Comparison of ENCODE assay signal across 11 mouse cellular contexts in the genomic region with DNA sequence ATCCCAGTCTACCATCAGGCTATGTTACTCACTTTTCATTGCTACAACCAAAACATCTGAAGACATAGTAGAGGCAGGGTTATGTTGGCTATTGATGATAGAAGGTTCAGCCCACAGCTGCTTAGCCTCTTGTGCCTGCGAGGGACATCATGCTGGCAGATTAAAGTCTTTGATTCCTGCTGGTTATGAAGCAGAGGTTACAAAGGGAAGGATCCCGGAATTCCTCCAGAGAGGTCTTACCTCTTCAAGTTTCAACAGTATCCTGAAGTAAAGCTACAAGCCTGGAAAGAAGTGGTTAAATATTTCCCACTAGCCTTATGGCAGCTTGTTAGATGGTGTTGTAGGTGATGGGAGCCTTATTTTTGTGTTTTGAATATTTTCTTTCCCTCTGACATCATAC. TPM values are rescaled to one million over a fixed set of nuclear protein-coding genes. Genes with fewer than 3 reads are reported as not detected.
DNase-seq lines count a peak whose midpoint lies in the region; ATAC-seq and TF ChIP-seq lines count a peak whose summit lies in the region.
"Had no signal": no experiment of that assay in that cellular context is flagged by ENCODE, and none has a peak within 500 bp of the region (broad histone marks: within the 10 kb centered on the region; RNA-seq: fewer than 3 reads in every experiment).

No protein-coding gene starts in this region.

- no peak for DNase-seq in heart, postnatal 14 days
- DNase-seq in natural killer cell, adult 2 months (ENCODE audit: low spot score in 2 of 2): no peak
- no peak for DNase-seq in ovary, postnatal 14 days (ENCODE audit: low spot score)
- DNase-seq: thymus, postnatal 4 days had no signal

- TF ChIP-seq POLR2A in ES-Bruce4 (IDR thresholded peaks at IDR 0.05; ENCODE audit: insufficient read depth, low read length): no peak

- H3K9me3 ChIP-seq in heart, embryonic 14.5 days (ENCODE audit: control insufficient read depth, low read length): no peaks in the 10 kb centered on the region
- no peaks in the 10 kb centered on the region for H3K9me3 ChIP-seq in ES-Bruce4 (replicated peaks; ENCODE audit: control insufficient read depth, insufficient read depth, low read length, poor library complexity, severe bottlenecking)
- H3K9me3 ChIP-seq in forebrain, embryonic 12.5 days: no peaks in the 10 kb centered on the region
- no peaks in the 10 kb centered on the region for H3K9me3 ChIP-seq in limb, embryonic 15.5 days

- intact Hi-C loops in heart, postnatal 14 days (cut with DNase I): no loop called here

- H3K4me1 ChIP-seq in heart, embryonic 14.5 days (ENCODE audit: control insufficient read depth in 2 of 2, insufficient read depth in 2 of 2, low read length in 2 of 2): peaks cover 5 to 6% of the 10 kb centered on the region in 2 experiments; a peak in 2 of 4 replicates
- H3K4me1 ChIP-seq in ES-Bruce4 (ENCODE audit: control insufficient read depth, insufficient read depth, low read length): peaks cover 10% of the 10 kb centered on the region
- peaks cover 30% of the 10 kb centered on the region for H3K4me1 ChIP-seq in forebrain, embryonic 12.5 days
- H3K4me1 ChIP-seq in limb, embryonic 15.5 days: peaks cover 12% of the 10 kb centered on the region

- peak overlapping the region in 1 of 2 experiments; percentile 36; a peak in 2 of 4 replicates for H3K4me3 ChIP-seq in heart, embryonic 14.5 days (ENCODE audit: control insufficient read depth in 1 of 2, insufficient read depth in 1 of 2, low read depth in 1 of 2, low read length in 2 of 2)
- H3K4me3 ChIP-seq in ES-Bruce4 (ENCODE audit: low read depth, low read length): no peak overlapping the region
- H3K4me3 ChIP-seq in forebrain, embryonic 12.5 days (replicated peaks): no peak overlapping the region
- 0 out of 2 replicates have a peak overlapping the region, but pooled peaks have one; percentile 22 for H3K4me3 ChIP-seq in limb, embryonic 15.5 days
- H3K4me3 ChIP-seq: erythroblast, embryonic 14.5 days had no signal

- TF ChIP-seq CTCF in ES-Bruce4 (IDR thresholded peaks at IDR 0.05; ENCODE audit: low read depth, low read length): no peak

- no peak for TF ChIP-seq EP300 in ES-Bruce4 (IDR thresholded peaks at IDR 0.05; ENCODE audit: insufficient read depth, low read depth, low read length)

- H3K9ac ChIP-seq in heart, embryonic 14.5 days (ENCODE audit: low read length): peak overlapping the region; percentile 68
- no peak overlapping the region for H3K9ac ChIP-seq in ES-Bruce4 (ENCODE audit: low read depth, poor library complexity, severe bottlenecking)
- 0 out of 2 replicates have a peak overlapping the region, but pooled peaks have one; percentile 49 for H3K9ac ChIP-seq in forebrain, embryonic 12.5 days
- no peak overlapping the region for H3K9ac ChIP-seq in limb, embryonic 15.5 days

- H3K4me2 ChIP-seq in heart, embryonic 14.5 days (ENCODE audit: low read length): peak overlapping the region; percentile 79
- H3K4me2 ChIP-seq in forebrain, embryonic 12.5 days: peak overlapping the region; percentile 50
- peak overlapping the region; percentile 36 for H3K4me2 ChIP-seq in limb, embryonic 15.5 days

- 15% methylated on average over 2 of the region's 2 CpGs for WGBS in heart, embryonic 14.5 days
- 2% methylated on average over 2 of the region's 2 CpGs for WGBS in forebrain, embryonic 12.5 days
- 15% methylated on average over 2 of the region's 2 CpGs for WGBS in limb, embryonic 15.5 days

- ATAC-seq in heart, embryonic 14.5 days (ENCODE audit: insufficient number of reproducible peaks, insufficient read depth, low FRiP score, low read depth): no peak
- ATAC-seq in forebrain, embryonic 12.5 days (ENCODE audit: low FRiP score): no peak
- no peak for ATAC-seq in limb, embryonic 15.5 days (ENCODE audit: insufficient number of reproducible peaks, low FRiP score, low TSS enrichment, low read depth)
- ATAC-seq in inflammation-experienced regulatory T-cells, adult 6 months: no peak
- ATAC-seq: activated CD4-positive, CD25-positive, alpha-beta regulatory T cell, adult 4 months had no signal

- H3K36me3 ChIP-seq in heart, embryonic 14.5 days (ENCODE audit: control insufficient read depth, insufficient read depth, low read length): no peaks in the 10 kb centered on the region
- H3K36me3 ChIP-seq in ES-Bruce4 (ENCODE audit: control insufficient read depth, insufficient read depth, low read length, poor library complexity, severe bottlenecking): no peaks in the 10 kb centered on the region
- no peaks in the 10 kb centered on the region for H3K36me3 ChIP-seq in forebrain, embryonic 12.5 days (replicated peaks)
- no peaks in the 10 kb centered on the region for H3K36me3 ChIP-seq in limb, embryonic 15.5 days

- H3K27ac ChIP-seq in heart, embryonic 14.5 days (replicated peaks in 1 of 2; ENCODE audit: control insufficient read depth in 1 of 2, insufficient read depth in 1 of 2, low read depth in 2 of 2, low read length in 2 of 2): no peak overlapping the region
- peak overlapping the region; percentile 19; the same call in 1 of the 2 replicates for H3K27ac ChIP-seq in ES-Bruce4 (ENCODE audit: insufficient read depth, low read length)
- no peak overlapping the region for H3K27ac ChIP-seq in forebrain, embryonic 12.5 days
- no peak overlapping the region for H3K27ac ChIP-seq in limb, embryonic 15.5 days

- peaks cover 12% of the 10 kb centered on the region; the same call in 1 of the 2 replicates for H3K27me3 ChIP-seq in heart, embryonic 14.5 days (ENCODE audit: control insufficient read depth, insufficient read depth, low read length)
- no peaks in the 10 kb centered on the region; the same call in 1 of the 2 replicates for H3K27me3 ChIP-seq in ES-Bruce4 (ENCODE audit: control insufficient read depth, insufficient read depth, low read length, poor library complexity, severe bottlenecking)
- peaks cover 12% of the 10 kb centered on the region for H3K27me3 ChIP-seq in forebrain, embryonic 12.5 days
- H3K27me3 ChIP-seq in limb, embryonic 15.5 days: peaks cover 38% of the 10 kb centered on the region

RNA-seq across cellular contexts. Expression of a gene that starts 58.6 kb away (rescaled TPM):
- polyA plus RNA-seq in heart, embryonic 14.5 days (2014; fragmentation: Nextera tagmentation; extraction: Ambion mirVana): 15.3 and 19.0 TPM in 2 replicates
- total RNA-seq in heart, postnatal 14 days (2021): 10 to 100 TPM; 29.7 to 46.1 TPM
- polyA plus RNA-seq in ES-Bruce4 (2011; ENCODE audit: insufficient read depth, insufficient read length, low read depth, missing spikeins): 24.5 and 27.4 TPM in 2 replicates
- 10.4 and 13.6 TPM in 2 replicates for polyA plus RNA-seq in forebrain, embryonic 12.5 days (2016; fragmentation: Nextera tagmentation; extraction: Ambion mirVana)
- 6.8 and 9.6 TPM in 2 replicates for polyA plus RNA-seq in limb, embryonic 15.5 days (2015; fragmentation: Nextera tagmentation; extraction: Ambion mirVana)
- under 1 TPM in 1 of 3 experiments, not detected in 2; 0.23 TPM for polyA plus RNA-seq in inflammation-experienced regulatory T-cells, adult 6 months (2017; shearing (Covaris generic))
- polyA plus RNA-seq: activated CD4-positive, CD25-positive, alpha-beta regulatory T cell, adult 4 months had no signal

Comparison
In these comparisons a context has a peak if more than half of its experiments do, and no peak if none do; other contexts are left out.
1. H3K9ac ChIP-seq: peak in heart, embryonic 14.5 days (single experiment) and forebrain, embryonic 12.5 days (single experiment); none in ES-Bruce4 (single experiment) and limb, embryonic 15.5 days (single experiment).
2. Peak in every context shown above with its lines, with median percentiles within 50 percentile points of each other: H3K4me2 ChIP-seq.